Mouse (Mus musculus): Measurements from ENCODE around the gene Palm2.

DNA sequence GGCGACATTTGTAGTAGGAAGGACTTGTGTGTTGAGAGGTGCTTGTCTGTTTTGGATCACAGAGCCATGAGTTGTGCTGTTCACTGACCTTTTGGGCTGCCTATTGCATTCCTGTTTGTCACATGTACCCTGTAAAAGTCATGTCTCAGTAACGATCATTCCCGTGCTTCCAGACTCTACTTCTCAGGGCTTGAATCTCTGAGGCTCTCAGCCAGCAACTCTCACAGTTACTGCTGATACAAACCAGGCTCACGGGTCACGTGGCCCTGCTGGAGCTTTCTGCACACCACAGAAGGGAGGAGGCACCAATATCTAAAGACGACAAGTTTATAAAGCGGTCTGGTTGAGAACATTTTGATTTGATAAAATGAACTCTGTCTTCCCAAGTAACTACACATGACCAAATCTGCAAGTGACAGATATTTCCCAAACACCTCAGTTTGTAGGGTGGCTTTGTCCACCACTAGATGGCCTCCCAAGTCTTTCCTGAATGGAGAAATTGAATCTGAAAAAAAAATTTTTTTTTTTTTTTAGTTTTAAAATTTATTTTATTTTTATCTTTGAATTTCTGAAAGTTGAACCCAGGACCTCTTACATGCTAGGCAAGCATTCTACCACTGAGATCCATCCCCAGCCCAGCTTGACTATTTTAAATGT lies 236.9 kb downstream of the Palm2 start:
- TF ChIP-seq EP300 (IDR thresholded peaks at IDR 0.05; ENCODE audit: low read depth) (no peak), CTCF (IDR thresholded peaks at IDR 0.05; ENCODE audit: low read depth) (peak; percentile 59)

Data from liver, postnatal 0 days (tissue).